Mouse (Mus musculus) cerebellum, adult (tissue): ENCODE data around the gene Fhad1.

Source experiments
- ATAC-seq: cut with Nextera tagmentation; 2 replicates; pipeline ENCODE4 v1.9.2; 2017; ENCODE audit warnings: mild to moderate bottlenecking, moderate library complexity, mixed read lengths; ENCODE audit not compliant: insufficient number of reproducible peaks, low FRiP score, low TSS enrichment

The Fhad1 gene

GRCm38 (mm10) chr4:141983689-141984088 lies 31.2 kb downstream of the Fhad1 start:
- no peak for ATAC-seq

- no peak for ATAC-seq
Observed at GRCm38 (mm10) chr4:141981475-141981874, 33.4 kb downstream of the Fhad1 start.

- ATAC-seq = no peak
Observed at GRCm38 (mm10) chr4:141978582-141978981, 36.3 kb downstream of the Fhad1 start.

- no peak for ATAC-seq
Observed at GRCm38 (mm10) chr4:141977346-141977745, 37.5 kb downstream of the Fhad1 start.

- no peak for ATAC-seq
Observed at GRCm38 (mm10) chr4:141976163-141976562, 38.7 kb downstream of the Fhad1 start.

- ATAC-seq = no peak
Observed at GRCm38 (mm10) chr4:141964575-141964974, 50.3 kb downstream of the Fhad1 start.

GRCm38 (mm10) chr4:141963907-141964306 lies 51.0 kb downstream of the Fhad1 start:
- no peak for ATAC-seq

GRCm38 (mm10) chr4:141962811-141963685 lies 51.8 kb downstream of the Fhad1 start:
- ATAC-seq = 0 out of 2 replicates have a peak, but pooled peaks have one; percentile 15

GRCm38 (mm10) chr4:141960037-141960436 lies 54.8 kb downstream of the Fhad1 start:
- ATAC-seq = no peak

GRCm38 (mm10) chr4:141959615-141960014 lies 55.3 kb downstream of the Fhad1 start:
- ATAC-seq = no peak

- ATAC-seq = no peak
Observed at GRCm38 (mm10) chr4:141958614-141959375, 56.1 kb downstream of the Fhad1 start.

GRCm38 (mm10) chr4:141958188-141958587 lies 56.7 kb downstream of the Fhad1 start:
- no peak for ATAC-seq

- no peak for ATAC-seq
Observed at GRCm38 (mm10) chr4:141957740-141958139, 57.1 kb downstream of the Fhad1 start.

- ATAC-seq = no peak
Observed at GRCm38 (mm10) chr4:141956931-141957330, 58.0 kb downstream of the Fhad1 start.

- ATAC-seq = no peak
Observed at GRCm38 (mm10) chr4:141954770-141955720, 59.8 kb downstream of the Fhad1 start.

GRCm38 (mm10) chr4:141953859-141954258 lies 61.0 kb downstream of the Fhad1 start:
- ATAC-seq = no peak

GRCm38 (mm10) chr4:141953291-141953690 lies 61.6 kb downstream of the Fhad1 start:
- ATAC-seq = no peak

GRCm38 (mm10) chr4:141952824-141953223 lies 62.1 kb downstream of the Fhad1 start:
- ATAC-seq = no peak

GRCm38 (mm10) chr4:141952114-141952513 lies 62.8 kb downstream of the Fhad1 start:
- no peak for ATAC-seq

GRCm38 (mm10) chr4:141949436-141949835 lies 65.4 kb downstream of the Fhad1 start:
- ATAC-seq = no peak
